Mouse (Mus musculus) inflammation-experienced regulatory T-cells, adult 6 months (primary cell): ENCODE data around the gene Hcar2. TPM values are rescaled to one million over a fixed set of nuclear protein-coding genes. Genes with fewer than 3 reads are reported as not detected.

Source experiments
- ATAC-seq: one replicate; pipeline ENCODE4 v1.8.0; 2017
- polyA plus RNA-seq, 3 experiments: library from polyadenylated mRNA; unstranded; fragments of 100-300 nt; shearing (Covaris generic); gene quantifications; one replicate each; pipeline ENCODE4 v1.2.1; 2017

Hcar2 gene
- polyA plus RNA-seq: under 1 TPM in 2 of 3 experiments, not detected in 1; 0.28 to 0.30 TPM

DNA sequence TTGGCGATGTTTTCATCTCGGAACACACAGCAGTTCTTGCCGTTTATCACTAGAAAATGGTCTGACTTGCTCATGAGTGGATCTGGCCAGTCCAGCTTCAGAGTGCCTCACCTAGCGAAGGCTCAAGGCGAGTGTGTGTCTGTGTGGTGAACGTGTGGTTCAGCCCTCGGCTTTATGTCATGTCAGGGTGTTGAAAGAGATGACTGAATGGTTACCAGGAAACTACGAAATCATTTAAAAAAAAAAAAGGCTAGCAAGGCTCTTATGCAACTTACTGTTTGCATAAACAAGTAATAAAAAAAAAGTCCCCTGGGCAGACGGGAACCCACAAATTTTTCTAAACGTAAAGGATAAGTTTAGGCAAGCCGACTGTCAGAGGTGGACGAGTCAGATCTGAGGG is at the start of gene Hcar2:
Gene Hcar2, minus strand, starts transcription at position 135 of the 400 bp plus-strand sequence.
- no peak for ATAC-seq

DNA sequence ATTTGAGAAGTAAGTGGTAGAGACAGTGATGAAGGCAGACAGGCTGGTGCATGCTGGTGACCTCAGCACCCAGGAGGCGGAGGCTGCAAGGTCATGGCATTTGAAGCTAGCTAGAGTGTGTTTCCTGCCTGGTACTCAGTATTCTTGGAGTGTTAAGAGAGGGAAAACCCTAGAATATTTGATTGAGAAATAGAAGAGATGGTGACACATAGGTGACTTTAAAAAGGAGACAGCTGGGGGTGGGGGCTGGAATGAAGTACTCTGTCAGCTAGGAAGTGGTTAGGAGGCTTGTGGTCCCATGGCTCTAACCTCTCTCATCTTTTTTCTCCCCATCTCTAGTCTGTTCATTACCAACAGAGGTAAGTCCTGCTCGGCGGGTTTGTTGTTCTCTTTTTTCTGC is 49.6 kb upstream of the Hcar2 start:
- ATAC-seq: peak; percentile 95

DNA sequence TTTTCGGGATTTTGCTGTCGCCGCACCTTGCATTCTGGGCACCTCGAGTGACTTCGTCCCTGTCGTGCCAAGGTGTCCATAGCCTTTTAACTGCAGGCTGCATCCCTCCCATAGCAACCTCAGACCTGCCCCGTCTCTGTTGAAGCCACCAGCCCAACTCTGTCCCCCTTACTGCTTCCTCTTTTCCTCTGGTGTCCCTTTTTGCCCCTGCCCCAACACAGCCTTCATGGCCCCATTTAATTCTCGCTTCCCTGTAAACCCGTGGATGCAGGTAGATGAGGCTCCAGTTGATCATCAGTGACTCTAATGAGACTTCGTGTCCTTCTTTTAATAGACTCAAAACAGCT is 42.3 kb upstream of the Hcar2 start:
- no peak for ATAC-seq

DNA sequence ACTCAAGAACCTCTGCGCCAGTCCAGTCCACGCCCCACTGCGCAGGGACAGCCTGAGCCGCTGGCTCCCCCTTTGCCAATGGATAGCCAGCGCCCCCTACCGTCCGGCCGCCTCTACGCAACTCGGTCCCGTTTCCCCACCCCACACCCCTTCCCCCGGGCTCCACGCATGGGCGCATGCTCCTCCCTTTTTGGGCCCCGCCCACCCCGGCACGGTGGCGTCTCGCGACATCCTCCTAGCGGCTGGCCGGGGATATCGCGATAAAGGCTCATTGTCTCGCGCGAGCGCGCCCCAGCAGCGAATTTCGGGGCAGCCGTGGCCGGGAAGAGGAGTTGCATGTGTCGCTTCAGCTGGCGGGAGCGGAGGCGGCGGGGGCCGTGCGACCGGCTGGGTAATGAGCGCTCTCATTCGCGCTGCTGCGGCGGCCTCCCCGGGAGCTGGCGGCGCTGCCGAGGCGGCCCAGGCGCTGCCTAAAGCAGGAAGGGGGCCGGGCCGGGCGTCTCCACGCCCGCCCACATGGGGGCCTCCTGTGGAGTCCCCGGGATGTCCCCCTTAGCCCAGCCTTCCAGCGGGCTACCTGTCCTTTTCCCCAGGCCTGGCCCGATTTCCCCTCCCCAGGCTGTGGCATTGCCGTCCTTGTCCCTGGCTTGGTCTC is 41.8 kb upstream of the Hcar2 start, which contains the start of gene Denr:
Gene Denr, plus strand, starts transcription at position 200 of the 655 bp plus-strand sequence.
- ATAC-seq: peak; percentile 97

DNA sequence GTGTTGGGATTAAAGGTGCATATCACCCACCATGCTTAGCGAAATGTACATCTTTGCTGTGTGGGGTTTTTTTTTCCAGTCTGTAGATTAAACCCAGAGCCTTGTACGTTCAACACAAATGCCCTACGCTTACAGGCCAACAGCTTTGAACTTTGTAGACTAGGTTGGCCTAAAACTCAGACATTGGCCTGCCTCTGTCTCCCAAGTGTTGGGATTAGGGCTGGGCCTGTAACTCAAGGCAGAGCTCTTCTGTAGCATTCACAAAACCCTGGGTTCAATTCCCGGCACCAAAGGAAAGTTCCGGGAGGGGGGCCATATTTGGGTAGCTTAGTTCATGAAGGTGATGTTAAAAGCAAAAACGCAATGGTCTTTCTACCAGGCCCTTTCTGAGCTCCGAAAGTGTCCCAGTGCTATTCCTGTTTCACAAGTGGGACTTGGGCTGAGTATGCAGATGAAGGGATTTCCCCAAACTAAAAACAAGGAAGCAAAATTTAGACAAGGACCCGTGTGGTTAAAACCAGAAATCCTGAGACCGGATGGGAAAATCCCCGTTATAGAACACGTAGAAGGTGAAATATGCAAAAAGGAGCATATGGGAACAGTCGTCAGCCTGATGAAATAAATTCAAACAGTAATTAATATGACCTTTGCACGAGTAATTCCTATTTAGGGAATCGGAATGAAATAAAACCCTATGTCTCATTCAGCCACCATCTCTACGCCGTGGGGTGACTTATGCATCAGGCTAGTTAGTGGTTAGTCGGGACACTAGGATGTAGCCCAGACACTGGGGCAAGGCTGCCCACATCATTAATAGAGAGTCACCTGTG is 41.1 kb upstream of the Hcar2 start:
- no peak for ATAC-seq

DNA sequence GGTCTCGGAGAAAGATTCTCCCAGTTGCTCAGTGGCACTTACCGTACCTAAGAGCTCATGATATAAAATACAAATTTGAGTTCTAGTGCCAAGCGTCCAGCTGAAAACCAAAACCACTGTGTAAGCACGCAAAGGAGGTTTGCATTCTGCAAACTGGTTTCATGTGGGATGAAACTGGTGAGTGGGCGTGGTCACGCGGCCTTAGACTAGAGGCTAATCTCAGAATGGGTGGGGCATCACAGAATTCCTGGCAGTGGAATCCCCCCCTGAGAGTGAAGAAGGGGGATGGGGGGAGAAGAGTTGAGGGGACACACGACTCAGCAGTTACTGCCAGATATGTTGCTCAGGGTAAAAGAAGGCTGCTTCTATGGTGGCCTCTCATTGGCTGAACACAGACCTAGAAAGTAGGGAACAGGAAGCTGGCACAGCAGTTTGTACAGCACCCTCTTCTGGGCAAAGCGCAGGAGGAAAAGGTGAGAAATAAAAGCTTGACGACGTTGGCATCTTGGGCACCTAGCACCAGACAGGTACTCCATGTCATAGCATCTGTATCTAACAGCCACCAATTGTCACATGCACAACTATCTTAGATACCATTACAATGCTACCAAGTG is 38.9 kb upstream of the Hcar2 start:
- no peak for ATAC-seq

DNA sequence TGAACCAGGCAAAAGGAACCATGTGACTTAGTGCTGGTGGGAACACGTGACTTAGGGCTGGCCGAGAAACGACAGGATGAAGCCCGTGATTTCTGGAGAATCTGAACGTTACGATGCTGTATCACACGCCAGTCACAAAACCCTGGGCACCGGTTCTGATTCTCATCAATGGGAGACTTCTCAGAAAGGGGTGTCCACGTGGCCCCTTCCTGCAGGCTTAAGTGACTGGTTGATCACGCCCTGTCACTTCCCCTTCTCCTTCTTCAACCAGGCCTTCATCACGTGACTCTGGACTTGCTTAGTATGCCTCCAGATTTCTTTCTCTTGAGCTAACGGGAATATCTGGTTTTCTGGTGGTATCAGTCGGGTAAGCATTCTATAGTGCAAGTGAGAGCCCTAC is 32.1 kb upstream of the Hcar2 start:
- no peak for ATAC-seq

DNA sequence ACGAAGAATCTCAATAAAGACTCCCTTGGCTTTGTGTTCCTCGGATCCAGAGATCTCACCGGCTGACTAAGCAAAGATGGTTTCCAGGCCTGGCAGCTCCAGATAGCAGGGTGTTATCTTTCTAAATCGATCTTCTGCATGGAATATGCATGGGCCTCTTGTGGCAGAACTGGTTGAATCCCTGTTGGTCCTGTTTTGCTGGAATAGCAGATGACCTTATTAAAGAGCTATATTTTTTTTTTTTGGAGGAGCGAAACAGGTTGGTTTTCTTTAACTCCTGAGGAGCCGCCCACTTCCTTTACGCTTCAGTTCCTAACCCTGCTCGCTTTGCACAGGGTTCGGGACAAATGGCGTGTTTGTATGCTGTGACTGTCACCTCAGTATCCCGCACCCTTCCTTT is 31.1 kb upstream of the Hcar2 start:
- no peak for ATAC-seq

DNA sequence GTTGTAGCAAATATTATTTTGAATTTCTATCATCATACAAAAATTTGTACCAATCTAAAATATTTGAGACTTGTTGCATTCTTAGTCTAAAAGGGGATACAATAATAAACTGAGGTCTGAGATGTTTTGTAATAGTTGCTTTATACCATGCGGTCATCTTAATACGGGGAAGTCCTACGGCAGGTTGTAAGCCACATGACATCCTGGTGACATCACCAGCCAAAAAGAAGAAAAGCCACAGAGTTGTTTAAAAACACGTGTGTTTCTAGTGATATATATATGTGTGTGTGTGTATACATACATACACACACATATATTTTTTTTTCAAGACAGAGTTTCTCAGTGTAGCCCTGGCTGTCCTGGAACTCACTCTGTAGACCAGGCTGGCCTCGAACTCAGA is 28.2 kb upstream of the Hcar2 start:
- ATAC-seq: no peak

DNA sequence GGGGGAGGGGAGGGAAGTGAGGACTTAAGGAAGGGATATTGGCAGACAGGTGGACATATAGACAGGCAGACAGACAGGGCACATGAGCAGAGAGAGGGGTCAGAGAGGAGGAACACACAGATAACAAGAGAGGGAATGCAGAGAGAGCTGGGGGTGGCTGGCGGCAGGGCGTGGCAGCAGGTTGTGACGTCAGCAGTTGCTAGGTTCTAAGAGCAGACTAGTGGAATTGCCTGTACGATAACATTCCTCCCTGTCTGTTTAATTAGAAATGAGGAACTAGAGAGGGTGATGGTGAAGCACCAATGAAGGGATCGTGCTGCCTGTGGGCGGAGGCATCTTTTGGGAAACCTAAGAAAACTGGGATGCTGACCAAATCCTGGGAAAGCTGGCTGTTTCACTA is 26.4 kb upstream of the Hcar2 start:
- no peak for ATAC-seq

DNA sequence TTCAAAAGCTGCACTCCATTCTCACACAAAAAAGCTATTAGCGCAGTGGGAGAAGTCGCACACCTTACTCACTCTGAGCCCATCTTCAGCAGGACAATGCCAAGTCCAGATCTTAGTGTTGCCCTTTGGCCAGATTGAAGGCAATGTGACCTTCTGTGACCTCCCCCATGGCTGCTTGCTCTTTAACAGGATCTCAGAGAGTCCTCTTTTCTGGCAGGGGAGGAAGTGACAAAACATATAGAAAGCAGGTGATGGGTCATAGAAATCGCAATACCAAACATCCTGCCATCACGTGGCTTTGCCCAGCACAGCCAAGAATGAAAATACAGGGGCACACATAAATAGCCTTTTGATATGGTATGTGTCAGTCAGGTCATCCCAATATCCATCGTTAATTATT is 25.7 kb upstream of the Hcar2 start:
- ATAC-seq: no peak

DNA sequence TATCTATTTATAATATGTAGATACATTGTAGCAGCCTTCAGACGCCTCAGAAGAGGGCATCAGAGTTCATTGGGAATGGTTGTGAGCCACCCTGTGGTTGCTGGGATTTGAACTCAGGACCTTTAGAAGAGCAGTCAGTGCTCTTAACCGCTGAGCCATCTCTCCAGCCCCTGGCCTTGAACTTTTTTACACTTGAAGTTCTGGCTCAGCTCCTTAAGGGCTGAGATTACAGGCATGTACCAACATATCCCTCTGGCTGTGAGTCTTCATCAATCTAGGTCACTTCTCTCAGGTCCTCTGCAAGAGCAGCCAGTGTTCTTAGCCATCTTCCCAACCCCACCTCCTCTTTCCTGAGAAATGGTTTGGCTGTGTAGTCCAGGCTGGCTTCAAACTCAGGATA is 25.0 kb upstream of the Hcar2 start:
- ATAC-seq: no peak

DNA sequence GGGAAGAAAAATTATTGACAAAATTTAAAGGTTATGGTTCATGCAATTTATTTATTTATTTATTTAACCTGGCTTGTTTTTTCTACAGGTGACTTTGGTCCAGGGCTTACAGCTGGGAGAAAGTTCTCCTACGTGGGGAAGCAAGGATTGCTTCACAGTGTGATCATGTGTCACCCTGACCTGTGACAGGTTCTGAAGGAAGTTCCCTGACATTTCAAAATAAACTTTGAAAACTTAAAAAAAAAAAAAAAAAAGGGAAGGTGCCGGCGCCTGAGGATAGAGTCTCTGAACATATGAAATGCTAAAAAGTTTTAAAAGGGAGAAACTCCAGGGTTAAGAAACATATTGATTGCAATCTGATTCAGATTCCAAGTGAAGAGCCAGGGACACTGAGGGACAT is 21.1 kb upstream of the Hcar2 start:
- no peak for ATAC-seq

DNA sequence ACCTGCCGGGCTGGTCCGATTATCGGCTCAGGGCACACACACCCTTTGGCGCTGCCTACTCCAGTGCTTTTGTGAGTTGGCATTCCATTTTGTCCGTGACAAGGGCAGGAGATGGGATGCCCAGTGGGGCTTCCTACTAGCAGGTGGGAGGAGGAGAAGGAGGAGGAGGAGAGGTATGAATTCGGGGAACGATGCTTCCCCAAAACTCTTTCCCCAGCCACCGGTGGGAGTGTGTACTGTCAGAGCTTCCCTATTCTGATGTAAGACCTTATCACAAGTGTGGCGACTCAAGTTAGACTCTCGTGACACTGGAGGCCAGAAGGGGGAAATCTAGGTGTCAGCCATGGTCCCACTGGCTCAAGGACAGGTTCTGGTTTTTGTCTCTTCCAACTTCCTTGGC is 19.0 kb upstream of the Hcar2 start:
- no peak for ATAC-seq

DNA sequence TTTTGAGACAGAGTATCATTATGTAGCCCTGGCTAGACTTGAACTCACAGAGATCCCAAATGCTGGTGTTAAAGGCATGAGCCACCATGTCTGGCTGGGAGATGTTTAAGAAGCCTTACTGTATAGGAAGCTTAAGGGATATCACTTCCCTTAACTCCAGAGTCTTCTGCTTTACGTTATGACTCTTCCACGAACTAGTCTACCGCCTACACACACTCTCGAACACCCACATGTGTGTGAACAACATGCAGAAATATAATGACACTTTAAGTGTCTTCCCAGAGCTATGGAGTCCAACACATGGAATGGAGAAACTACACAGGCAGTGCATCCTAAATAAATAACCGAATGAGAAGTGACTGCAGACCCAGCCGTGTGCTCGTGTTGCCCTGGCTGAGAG is 18.6 kb upstream of the Hcar2 start:
- ATAC-seq: no peak

DNA sequence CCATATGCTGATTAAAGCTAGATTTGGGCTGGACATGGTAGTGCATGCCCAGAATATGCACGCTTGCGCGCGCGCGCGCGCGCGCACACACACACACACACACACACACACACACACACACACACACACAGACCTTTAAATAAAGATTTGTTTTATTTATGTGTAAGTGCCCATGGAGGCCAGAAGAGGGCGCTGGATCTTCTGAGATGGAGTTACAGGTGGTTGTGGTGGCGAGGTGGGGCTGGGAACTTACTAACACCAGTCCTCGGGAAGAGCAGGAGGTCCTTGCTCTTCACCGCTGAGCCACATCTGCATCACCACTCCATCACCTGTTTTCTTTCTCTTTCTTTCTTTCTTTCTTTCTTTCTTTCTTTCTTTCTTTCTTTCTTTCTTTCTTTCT is 15.5 kb upstream of the Hcar2 start:
- ATAC-seq: no peak

DNA sequence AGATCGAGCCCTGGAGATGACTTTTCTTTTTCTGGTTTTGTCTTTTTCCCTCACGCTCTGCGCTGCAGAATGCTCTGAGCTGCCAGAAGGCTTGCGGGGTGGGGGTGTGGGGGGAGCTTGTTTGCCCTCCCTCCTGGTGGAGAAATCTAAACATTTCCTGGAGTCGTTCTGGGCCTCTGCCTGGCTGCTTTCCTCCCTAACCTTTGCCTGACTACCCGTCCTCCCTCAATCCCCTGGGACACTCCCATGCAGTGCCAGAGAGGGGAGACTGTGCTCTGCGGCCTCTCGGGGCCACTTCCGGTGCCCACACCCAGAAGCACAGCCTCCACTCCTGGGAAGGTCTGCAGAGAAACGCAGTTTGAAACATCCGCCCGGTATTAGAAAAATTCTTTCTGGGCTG is 14.6 kb upstream of the Hcar2 start, which contains the start of gene Hcar1:
Gene Hcar1, minus strand, starts transcription at position 93 of the 400 bp plus-strand sequence.
- no peak for ATAC-seq

DNA sequence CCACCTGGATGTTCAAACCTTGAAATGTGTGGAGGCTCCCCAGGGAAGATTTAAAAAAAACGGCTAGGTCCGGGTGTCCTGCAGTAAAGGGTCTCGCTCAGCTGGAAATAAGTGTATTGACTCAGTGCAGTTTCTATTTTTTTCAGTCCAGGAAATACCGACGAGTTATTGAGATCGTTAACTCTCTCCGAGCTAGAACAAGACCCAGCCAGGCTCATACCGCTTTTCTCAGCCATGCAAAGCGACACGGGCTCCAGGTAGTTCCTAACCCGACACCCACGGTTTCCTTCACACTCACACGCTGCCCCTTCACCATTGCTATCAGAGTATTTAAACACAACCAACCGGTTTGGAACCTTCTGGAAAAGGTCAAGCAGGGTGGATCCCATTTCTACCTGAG is 12.8 kb upstream of the Hcar2 start:
- no peak for ATAC-seq

DNA sequence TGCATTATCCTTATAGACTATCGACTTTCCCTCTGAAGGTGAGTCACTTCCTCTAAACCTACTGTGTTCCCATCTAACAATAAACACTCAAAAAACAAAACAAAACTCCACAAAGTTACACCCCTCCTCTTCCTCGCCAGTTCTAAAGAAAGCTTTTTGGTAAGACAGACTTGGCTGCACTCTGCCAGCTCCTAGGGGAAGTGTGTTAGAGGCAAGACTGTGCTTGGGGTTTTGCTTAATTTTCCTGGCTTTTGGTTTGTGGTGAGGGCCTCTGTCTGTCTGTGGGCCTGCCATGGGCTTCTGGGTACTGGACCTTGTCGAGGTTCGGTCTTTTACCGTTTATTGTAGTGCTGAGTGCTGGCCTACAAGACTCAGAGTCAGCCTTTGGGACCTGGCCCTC is 8.9 kb upstream of the Hcar2 start:
- ATAC-seq: no peak

DNA sequence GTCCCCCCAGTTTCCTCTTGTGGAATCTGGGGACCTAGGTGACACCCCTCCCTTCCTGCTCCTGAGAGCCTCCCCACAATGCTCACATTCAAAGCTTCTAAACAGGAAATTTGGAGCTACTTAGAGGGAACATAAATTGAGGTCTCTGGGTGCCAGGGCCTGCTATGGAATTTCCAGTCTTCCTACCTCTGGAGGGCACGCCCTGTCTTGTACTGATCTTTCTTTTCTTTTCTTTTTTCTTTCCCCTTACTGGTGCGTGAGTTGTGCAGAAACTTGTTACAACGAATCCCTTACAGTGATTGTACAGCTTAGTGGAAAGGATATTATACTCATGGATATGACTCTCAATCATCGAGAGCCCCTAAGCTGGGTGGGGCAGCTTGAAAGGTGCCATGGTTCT is 4.3 kb upstream of the Hcar2 start:
- no peak for ATAC-seq

DNA sequence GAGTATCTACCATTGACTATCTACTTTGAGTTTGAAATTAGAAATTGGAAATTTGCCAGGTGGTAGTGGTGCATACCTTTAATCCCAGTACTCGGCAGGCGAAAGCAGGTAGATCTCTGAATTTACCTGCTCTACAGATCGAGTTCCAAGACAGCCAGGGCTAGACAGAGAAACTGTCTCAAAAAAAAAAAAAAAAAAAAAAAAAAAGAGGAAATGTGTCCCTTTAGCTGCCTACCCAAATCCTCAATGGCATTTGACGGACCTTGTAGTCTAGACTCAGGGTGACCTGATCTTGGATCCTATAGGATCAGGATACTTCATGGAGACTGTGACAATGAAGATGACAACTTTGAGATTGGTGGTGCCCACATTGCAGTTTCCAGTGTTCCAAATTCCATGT is 1.2 kb upstream of the Hcar2 start:
- ATAC-seq: no peak

DNA sequence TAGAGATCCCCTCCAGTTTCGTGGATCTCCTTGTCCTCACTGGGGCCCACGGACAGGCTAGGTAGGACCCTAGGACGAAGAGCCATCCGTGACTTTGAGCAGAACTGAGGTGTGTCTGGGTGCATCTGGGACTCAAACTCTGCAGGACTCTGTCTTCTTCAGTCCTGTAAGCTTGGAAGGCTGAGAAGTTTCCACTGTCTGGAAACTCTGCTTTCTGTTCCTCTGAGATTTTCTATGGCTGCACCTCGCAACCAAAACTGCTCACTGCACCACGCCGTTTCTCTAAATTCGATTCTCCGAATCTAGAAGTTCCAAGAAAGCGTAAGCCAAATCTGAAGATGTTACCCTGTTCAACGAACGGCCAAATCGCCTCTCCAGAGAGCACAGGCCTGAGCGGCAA is 1.4 kb downstream of the Hcar2 start:
- no peak for ATAC-seq

DNA sequence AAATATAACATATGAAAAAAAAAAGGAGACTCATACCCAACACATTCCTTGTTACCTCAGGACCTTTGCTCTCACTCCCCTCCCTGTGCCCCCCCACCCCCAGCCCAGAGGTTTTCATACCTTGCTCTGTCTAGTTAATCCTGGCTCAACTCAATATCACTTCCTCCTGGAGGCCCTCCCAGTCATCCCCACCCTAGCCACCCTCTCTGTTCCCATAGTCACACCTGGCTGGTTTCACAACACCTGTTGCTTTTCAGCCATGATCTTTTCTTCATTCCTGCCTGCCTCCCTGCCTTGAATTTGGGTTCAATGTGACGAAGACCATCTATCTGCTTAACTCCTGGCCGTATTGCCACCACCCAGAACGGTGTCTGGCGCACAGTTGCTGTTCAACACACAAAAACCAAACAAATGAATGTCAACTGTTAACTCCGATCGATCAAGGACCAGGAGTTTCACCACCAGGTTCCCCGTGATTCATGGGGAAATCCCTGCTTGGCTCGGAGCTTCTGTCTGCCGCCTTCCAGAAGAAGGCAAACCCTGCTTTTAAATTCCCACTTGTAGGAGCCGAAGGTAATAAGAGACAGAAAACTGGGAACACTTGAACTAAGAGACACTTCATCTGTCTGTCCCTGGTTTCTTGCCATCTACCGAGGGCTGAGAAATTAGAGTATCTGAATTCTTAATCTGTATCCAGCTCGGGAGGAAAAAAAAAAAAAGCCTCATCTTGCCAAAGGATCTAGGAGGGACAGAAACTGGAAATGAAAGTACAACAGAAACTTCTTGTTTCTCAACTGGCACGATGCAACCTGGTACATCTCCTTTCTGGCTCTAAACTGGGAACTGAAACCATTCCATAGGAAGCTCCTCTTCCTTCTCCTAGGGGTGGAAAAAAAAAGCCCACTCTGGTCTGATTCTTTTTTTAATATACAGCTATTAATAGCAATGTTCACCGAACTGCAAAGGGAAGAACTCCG is 2.6 kb downstream of the Hcar2 start:
- no peak for ATAC-seq
